Mouse (Mus musculus) E14TG2a.4 (cell line): ENCODE measurements around the gene Ddx41.

ENCODE experiments used
- CTCF ChIP-seq: conservative IDR thresholded peaks from 2 replicates; pipeline ENCODE4 v1.5.1; 2014; ENCODE audit warnings: low read length
- POU5F1 ChIP-seq: IDR thresholded peaks from 2 replicates; pipeline ENCODE4 v1.6.1; 2014; ENCODE audit warnings: low read length, borderline replicate concordance

- TF ChIP-seq CTCF (no peak), POU5F1 (no peak)
Observed at GRCm38 (mm10) chr13:55511492-55511861, 25.0 kb downstream of the Ddx41 start.
